Mouse (Mus musculus) neural tube, embryonic 11.5 days (tissue): Measurements from ENCODE around the gene Stxbp6. TPM values are rescaled to one million over a fixed set of nuclear protein-coding genes. Genes with fewer than 3 reads are reported as not detected.

Experiments
- ATAC-seq: fragments of 200-750 bp; cut with Nextera tagmentation; 2 replicates; pipeline ENCODE4 v1.8.0; 2017; ENCODE audit warnings: moderate number of reproducible peaks, mild to moderate bottlenecking, moderate TSS enrichment, moderate library complexity; ENCODE audit not compliant: insufficient read depth, low FRiP score, low TSS enrichment
- DNase-seq: peaks from one replicate; pipeline ENCODE4 v3.0.0-alpha.2; 2015; ENCODE audit warnings: low spot score
- H3K27ac ChIP-seq: fragments of 300-500 bp; sonication (generic); 2 replicates; pipeline ENCODE4 v1.5.1; 2014; ENCODE audit warnings: low read depth, mild to moderate bottlenecking, low read length
- H3K27me3 ChIP-seq: fragments of 300-500 bp; sonication (generic); 2 replicates; pipeline ENCODE4 v1.6.1; 2014; ENCODE audit warnings: mild to moderate bottlenecking, low read length, mixed read lengths; ENCODE audit not compliant: control insufficient read depth, insufficient read depth
- H3K36me3 ChIP-seq: fragments of 300-500 bp; sonication (generic); 2 replicates; pipeline ENCODE4 v1.6.1; 2014; ENCODE audit warnings: mild to moderate bottlenecking, low read length, moderate library complexity, mixed read lengths; ENCODE audit not compliant: control insufficient read depth, insufficient read depth
- H3K4me1 ChIP-seq: fragments of 300-500 bp; sonication (generic); 2 replicates; pipeline ENCODE4 v1.6.1; 2014; ENCODE audit warnings: low read length, mixed read lengths; ENCODE audit not compliant: control insufficient read depth, insufficient read depth
- H3K4me2 ChIP-seq: fragments of 300-500 bp; sonication (generic); 2 replicates; pipeline ENCODE4 v1.6.1; 2014; ENCODE audit warnings: low read depth, mild to moderate bottlenecking, moderate library complexity
- H3K4me3 ChIP-seq: fragments of 300-500 bp; sonication (generic); 2 replicates; pipeline ENCODE4 v1.5.1; 2014; ENCODE audit warnings: low read depth, low read length
- H3K9ac ChIP-seq: fragments of 300-500 bp; sonication (generic); 2 replicates; pipeline ENCODE4 v1.6.1; 2014; ENCODE audit warnings: mild to moderate bottlenecking, low read length
- H3K9me3 ChIP-seq: fragments of 300-500 bp; sonication (generic); 2 replicates; pipeline ENCODE4 v1.6.1; 2016; ENCODE audit warnings: low read length; ENCODE audit not compliant: control insufficient read depth
- WGBS: fragments of 180-500 bp; shearing (Covaris S2); extraction: QIAGEN DNeasy Blood & Tissue Kit; methylation state at CpG from one replicate; pipeline ENCODE4 v1.1.7; 2014; 5-methylcytosine and 5-hydroxymethylcytosine counted together
- polyA plus RNA-seq: library from polyadenylated mRNA; unstranded; fragments of >200 nt; fragmentation: Nextera tagmentation; extraction: Ambion mirVana; gene quantifications from 2 replicates; pipeline ENCODE4 v1.2.1, GENCODE M21; 2014

Stxbp6 gene
- polyA plus RNA-seq, 1 experiment from 2014 or later = 11.9 TPM

- 92% methylated on average over 4 of the region's 4 CpGs for WGBS
- no peak overlapping the region for H3K4me3 ChIP-seq
- no peaks in the 10 kb centered on the region for H3K27me3 ChIP-seq
- no peaks in the 10 kb centered on the region for H3K9me3 ChIP-seq
- H3K4me1 ChIP-seq = no peaks in the 10 kb centered on the region
- DNase-seq = no peak
- H3K4me2 ChIP-seq = no peak overlapping the region
- no peak overlapping the region for H3K27ac ChIP-seq
- no peaks in the 10 kb centered on the region for H3K36me3 ChIP-seq
- no peak for ATAC-seq
- H3K9ac ChIP-seq = no peak overlapping the region
Measured at GRCm38 (mm10) chr12:44997422-44997821, 77.1 kb downstream of the Stxbp6 start.

- H3K4me3 ChIP-seq = no peak overlapping the region
- H3K27me3 ChIP-seq = no peaks in the 10 kb centered on the region
- no peaks in the 10 kb centered on the region for H3K4me1 ChIP-seq
- H3K36me3 ChIP-seq = no peaks in the 10 kb centered on the region
- DNase-seq = no peak
- H3K9me3 ChIP-seq = no peaks in the 10 kb centered on the region
- no peak overlapping the region for H3K27ac ChIP-seq
- H3K4me2 ChIP-seq = no peak overlapping the region
- WGBS = 84% methylated on average over 3 of the region's 3 CpGs
- ATAC-seq = no peak
- H3K9ac ChIP-seq = no peak overlapping the region
Measured at GRCm38 (mm10) chr12:44996897-44997296, 77.6 kb downstream of the Stxbp6 start.

DNA sequence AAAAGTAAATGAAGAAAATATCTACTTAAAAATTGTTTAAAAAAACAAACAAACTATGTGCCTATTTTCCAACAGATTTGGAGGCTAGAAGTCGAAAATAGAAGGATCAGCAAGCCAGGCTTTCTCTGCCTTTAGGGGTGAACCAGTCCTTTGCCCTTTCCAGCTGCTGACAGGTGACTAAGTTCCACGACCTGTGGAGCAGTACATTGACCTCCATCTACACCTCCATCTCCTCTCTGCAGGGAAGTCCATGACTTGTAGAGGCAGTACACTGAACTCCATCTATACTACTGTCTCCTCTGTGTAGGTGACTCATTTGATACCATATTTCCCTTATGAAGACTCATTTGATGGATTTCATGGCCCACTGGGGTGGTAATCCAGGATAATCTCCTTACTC is 78.2 kb downstream of the Stxbp6 start:
- H3K27me3 ChIP-seq = no peaks in the 10 kb centered on the region
- no peak overlapping the region for H3K9ac ChIP-seq
- WGBS = 68% methylated on average over 2 of the region's 2 CpGs
- H3K27ac ChIP-seq = no peak overlapping the region
- H3K4me1 ChIP-seq = no peaks in the 10 kb centered on the region
- H3K4me3 ChIP-seq = no peak overlapping the region
- H3K9me3 ChIP-seq = no peaks in the 10 kb centered on the region
- H3K36me3 ChIP-seq = no peaks in the 10 kb centered on the region
- H3K4me2 ChIP-seq = no peak overlapping the region
- DNase-seq = no peak
- ATAC-seq = no peak

DNA sequence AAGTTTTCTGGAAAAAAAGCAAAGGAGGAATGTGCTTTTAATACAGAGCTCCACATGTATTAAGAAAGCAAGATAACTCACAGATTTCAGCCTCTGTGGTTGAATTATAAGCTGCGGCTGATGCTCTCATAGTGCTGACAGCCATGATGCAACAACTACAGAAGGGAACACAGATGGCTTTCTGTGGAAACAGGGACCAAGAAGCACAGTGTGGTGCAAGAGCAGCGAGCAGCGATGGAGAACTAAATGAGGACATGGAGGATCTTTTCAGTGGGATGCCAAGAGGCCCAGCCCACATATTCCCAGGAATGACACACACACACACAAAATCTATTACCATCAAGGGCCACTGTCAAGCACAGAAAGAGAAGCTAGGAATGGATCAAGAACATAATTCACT is 81.1 kb downstream of the Stxbp6 start:
- Histone ChIP-seq H3K4me1 (no peaks in the 10 kb centered on the region), H3K27me3 (no peaks in the 10 kb centered on the region), H3K4me3 (no peak overlapping the region), H3K9me3 (no peaks in the 10 kb centered on the region), H3K27ac (no peak overlapping the region), H3K4me2 (no peak overlapping the region), H3K9ac (no peak overlapping the region), H3K36me3 (no peaks in the 10 kb centered on the region)
- 92% methylated on average over 3 of the region's 3 CpGs for WGBS
- ATAC-seq (no peak), DNase-seq (no peak)

GRCm38 (mm10) chr12:44992847-44993246 is 81.7 kb downstream of the Stxbp6 start:
- H3K27ac ChIP-seq = no peak overlapping the region
- DNase-seq = no peak
- no peak overlapping the region for H3K9ac ChIP-seq
- H3K27me3 ChIP-seq = no peaks in the 10 kb centered on the region
- 85% methylated on average over 4 of the region's 4 CpGs for WGBS
- no peaks in the 10 kb centered on the region for H3K36me3 ChIP-seq
- no peaks in the 10 kb centered on the region for H3K4me1 ChIP-seq
- no peak overlapping the region for H3K4me3 ChIP-seq
- H3K9me3 ChIP-seq = no peaks in the 10 kb centered on the region
- no peak for ATAC-seq
- no peak overlapping the region for H3K4me2 ChIP-seq

GRCm38 (mm10) chr12:44990379-44990778 is 84.1 kb downstream of the Stxbp6 start:
- Histone ChIP-seq H3K27ac (no peak overlapping the region), H3K9ac (no peak overlapping the region), H3K36me3 (no peaks in the 10 kb centered on the region), H3K27me3 (no peaks in the 10 kb centered on the region), H3K4me3 (no peak overlapping the region), H3K4me2 (no peak overlapping the region), H3K4me1 (no peaks in the 10 kb centered on the region), H3K9me3 (no peaks in the 10 kb centered on the region)
- 80% methylated on average over 9 of the region's 9 CpGs for WGBS
- DNase-seq (no peak), ATAC-seq (no peak)

DNA sequence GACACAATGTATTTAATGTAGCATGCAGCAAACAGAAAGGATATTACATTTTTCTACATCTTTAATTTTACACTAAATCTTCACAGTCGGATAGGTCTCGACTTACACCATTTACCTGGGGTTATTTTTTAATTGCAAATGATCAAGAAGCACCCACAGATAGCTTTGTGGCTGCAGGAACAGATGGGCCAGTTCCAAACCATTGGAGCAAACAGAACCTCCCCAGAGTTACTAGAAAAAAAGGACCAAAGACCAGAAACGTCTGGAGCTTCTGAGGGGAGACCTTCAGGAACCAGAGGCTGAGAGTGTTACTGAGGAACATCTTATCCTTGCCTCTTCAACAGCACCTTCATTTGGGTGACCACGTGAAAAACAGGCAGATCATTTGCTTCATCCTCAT is 85.5 kb downstream of the Stxbp6 start:
- no peak overlapping the region for H3K4me3 ChIP-seq
- WGBS = 82% methylated on average over 4 of the region's 4 CpGs

GRCm38 (mm10) chr12:44987762-44988161 is 86.7 kb downstream of the Stxbp6 start:
- no peaks in the 10 kb centered on the region for H3K9me3 ChIP-seq
- DNase-seq = no peak
- H3K9ac ChIP-seq = no peak overlapping the region
- 83% methylated on average over 1 of the region's 1 CpGs for WGBS
- no peak overlapping the region for H3K4me2 ChIP-seq
- H3K27ac ChIP-seq = no peak overlapping the region
- no peaks in the 10 kb centered on the region for H3K4me1 ChIP-seq
- H3K4me3 ChIP-seq = no peak overlapping the region
- H3K27me3 ChIP-seq = no peaks in the 10 kb centered on the region
- no peak for ATAC-seq
- no peaks in the 10 kb centered on the region for H3K36me3 ChIP-seq

More for the DNA sequence above, 85.5 kb downstream of the Stxbp6 start:
- no peak overlapping the region for H3K4me2 ChIP-seq
- H3K4me1 ChIP-seq = no peaks in the 10 kb centered on the region
- H3K9ac ChIP-seq = no peak overlapping the region
- no peak overlapping the region for H3K27ac ChIP-seq
- H3K27me3 ChIP-seq = no peaks in the 10 kb centered on the region
- ATAC-seq (no peak), DNase-seq (no peak)
- H3K9me3 ChIP-seq = no peaks in the 10 kb centered on the region
- H3K36me3 ChIP-seq = no peaks in the 10 kb centered on the region

DNA sequence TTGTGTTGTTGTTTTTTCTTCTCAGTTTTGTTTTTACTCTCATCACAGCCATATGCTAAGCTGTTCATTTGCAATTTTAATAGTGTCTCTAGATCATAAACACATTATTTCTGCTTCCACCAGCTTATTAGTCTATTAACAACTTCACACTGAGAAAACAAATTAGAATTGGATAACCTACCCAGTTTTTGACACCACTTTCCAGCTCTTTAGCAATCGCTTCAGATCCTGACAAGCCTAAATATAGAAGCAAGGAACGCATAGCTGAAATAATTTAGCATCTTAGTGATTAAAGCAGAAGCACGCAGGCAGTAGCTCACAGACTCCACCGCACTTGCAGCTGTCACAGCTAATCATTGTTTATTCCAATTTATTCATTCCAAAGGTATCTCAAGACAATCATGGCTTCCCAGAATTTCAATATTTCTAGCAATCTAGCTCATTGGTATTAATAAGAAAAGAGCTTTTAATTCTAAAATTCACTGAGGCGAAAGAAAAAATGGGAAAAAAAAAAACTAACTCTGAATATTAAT is 95.1 kb downstream of the Stxbp6 start:
- Histone ChIP-seq H3K9me3 (no peaks in the 10 kb centered on the region), H3K4me2 (no peak overlapping the region), H3K36me3 (no peaks in the 10 kb centered on the region), H3K9ac (no peak overlapping the region), H3K4me1 (no peaks in the 10 kb centered on the region), H3K27ac (no peak overlapping the region), H3K4me3 (no peak overlapping the region), H3K27me3 (no peaks in the 10 kb centered on the region)
- DNase-seq = no peak
- no peak for ATAC-seq
- WGBS = 82% methylated on average over 5 of the region's 5 CpGs
